Mouse (Mus musculus): Measurements from ENCODE around the gene Scn1b.

The Scn1b gene

DNA sequence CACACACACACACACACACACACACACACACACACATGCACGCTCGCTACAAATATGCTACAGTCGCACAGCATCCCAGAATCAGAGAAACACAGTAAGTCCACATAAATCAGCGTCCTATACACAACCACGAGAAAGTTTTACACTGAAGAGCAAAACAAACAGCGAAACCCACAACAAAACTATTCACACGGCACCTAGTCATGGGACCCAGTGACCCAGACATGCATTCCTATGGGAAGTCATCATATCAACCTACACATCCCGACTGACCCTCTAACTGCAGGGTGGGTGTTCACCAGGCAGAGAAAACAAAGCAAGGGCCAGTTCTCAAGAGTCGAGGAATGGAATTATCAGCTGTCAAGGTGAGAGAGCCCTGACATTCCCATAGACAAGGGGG, 22.5 kb upstream of the Scn1b start:
- DNase-seq, result no peak

DNA sequence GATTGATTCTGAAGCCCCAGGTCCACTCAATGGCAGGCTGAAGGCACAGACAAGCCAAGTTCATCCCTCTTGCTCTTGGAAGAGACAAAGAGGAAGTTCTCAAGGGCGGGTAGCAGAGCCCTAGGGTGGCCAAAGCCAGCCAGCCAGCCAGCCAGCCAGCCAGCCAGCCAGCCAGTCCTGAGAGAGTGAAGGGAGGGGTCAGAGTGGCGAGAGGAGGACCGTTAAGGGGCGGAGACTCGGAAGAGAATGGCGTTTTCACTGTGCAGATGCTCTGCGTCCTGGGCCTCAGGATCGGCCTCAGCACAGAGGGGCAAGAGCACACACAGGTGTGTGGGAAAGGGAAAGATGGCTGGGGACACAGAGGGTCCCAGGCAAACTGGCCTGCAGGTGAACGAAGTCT, 22.0 kb upstream of the Scn1b start:
- no peak for DNase-seq

DNA sequence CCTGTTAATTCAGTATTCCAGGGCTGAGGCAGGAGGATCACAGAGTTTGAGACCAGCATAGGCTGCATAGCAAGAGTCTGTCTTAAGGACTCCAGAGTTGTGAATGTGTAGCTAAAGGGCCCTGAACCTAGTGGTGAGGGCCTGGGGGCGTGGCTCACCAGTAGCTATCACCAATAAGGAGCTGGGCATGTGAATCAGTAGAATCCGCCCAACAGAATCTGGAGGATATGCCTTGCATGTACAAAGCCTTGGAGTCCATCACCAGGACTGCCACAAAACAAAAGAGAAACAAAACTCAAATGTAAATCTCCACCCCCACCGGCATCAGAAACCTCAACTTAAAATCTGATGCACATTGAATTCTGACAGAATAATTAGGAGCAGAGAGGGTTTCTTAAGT, 21.3 kb upstream of the Scn1b start:
- DNase-seq, result no peak

DNA sequence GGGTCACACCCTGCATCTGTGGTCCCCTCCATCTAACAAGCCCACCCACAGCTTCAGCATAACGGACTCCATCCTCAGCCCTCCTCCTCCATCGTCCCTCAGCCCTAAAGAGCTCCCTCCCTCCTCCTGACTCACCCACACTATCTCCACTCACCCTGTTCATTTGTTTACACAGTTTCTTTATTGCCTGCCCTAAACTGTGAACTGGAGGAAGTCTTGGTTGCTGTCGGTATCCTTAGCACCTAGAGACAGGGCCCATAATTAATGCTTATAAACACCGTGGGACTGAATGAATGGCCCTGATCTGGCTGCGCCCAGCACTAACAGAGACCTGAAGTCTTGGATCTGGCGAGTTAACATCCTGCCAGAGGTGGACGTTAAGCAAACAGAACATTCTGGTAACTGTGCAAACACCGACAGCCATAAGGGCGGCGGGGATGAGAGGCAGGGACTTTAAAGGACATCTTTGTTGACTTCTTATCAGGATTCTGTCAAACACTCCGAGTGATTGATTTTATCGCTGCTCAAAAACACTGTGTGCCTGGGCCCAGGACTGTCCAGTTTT, 18.9 kb upstream of the Scn1b start:
- no peak for DNase-seq

DNA sequence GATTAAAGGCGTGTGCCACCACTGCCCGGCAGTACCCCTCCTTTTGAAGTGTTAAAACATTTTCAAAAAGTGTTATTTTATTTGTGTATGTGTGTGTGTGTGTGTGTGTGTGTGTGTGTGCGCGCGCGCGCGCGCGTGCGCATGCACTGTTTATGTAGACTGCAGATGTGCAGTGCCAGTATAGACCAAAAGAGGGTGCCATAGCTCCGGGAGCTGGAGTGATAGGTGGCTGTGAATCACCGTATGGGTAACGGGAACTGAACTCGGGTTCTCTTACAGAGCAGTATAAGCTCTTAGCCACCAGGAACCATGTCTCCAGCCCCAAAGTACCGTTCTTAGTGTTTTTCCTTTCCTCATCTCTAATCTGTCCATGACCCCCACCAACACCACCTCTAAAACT, 18.1 kb upstream of the Scn1b start:
- no peak for DNase-seq

DNA sequence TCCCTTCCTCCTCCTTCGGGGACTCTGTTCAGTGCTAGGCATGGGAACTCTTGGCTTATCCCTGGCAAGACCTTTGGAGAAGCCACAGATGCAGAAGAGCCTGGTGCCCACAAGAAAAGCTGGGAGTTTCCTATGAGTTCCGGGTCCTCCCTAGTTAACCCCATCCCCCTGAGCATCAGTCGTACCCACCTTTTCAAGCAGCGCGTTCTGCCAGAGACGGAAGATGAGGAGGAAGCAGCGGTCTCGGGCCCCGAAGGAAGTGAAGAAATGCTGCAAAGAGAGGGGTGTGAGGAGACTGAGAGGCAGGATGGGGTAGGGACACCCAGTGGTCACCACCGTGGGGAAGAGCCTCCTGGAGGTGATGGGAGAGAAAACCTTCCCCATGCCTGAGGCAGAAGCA, 14.1 kb upstream of the Scn1b start:
- no peak for DNase-seq

DNA sequence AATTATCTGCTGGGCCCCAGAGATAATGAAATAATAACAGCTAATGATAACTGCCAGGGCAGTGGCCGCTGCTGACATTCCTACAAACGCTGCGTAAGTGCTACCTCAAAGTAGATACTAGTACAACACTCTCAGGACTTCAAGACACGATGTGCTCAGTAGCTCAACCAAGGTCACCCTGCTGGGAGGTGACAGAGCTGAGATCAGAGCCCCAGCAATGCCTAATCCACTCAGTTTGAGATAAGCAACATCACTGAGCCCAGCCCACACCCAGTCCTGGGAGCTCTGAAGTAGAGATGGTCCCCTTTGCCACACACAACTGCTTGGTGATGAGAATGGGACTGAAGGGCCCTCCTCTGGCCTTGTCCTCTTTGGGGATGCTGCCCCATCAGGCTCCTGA, 13.5 kb upstream of the Scn1b start:
- DNase-seq, result no peak

DNA sequence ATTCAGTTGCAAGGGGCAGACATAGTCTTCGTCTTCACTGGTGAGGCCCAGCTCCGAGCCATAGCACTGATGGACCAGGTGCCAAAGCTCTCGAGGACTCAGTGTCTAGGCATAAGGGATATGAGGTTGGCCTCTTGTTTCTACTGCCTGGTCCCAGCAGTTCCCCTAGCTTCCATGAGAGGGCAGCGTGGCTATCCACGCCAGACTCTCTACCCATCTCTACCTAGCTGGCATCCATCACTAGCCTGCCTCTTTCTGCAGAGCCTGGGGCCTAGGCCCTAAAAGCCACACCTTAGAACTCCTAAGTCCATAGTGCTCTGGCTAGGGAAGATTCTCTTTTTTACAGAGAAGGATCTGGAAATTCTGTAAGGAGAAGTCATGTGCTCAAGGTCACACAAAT, 13.0 kb upstream of the Scn1b start:
- peak; percentile 65 for DNase-seq

DNA sequence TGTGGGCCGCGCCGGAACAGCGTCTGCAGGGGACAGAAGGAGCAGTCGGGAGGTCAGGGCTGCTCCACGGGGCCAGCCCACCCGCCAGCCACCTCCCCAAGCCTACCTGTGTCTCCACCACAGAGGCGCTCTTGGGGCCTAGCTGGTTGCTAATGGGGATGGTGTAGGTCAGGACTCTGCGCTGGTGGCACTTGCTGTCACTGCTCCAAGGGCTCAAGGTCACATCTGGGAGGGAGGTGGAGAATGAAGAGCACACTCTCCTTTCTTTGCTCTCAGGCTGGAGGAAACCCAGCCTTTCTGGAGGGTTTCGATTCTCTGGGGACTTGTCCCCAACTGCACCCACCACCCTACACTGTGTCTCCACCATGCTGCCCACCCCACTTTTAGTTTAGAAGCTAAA, 8.9 kb upstream of the Scn1b start:
- no peak for DNase-seq

DNA sequence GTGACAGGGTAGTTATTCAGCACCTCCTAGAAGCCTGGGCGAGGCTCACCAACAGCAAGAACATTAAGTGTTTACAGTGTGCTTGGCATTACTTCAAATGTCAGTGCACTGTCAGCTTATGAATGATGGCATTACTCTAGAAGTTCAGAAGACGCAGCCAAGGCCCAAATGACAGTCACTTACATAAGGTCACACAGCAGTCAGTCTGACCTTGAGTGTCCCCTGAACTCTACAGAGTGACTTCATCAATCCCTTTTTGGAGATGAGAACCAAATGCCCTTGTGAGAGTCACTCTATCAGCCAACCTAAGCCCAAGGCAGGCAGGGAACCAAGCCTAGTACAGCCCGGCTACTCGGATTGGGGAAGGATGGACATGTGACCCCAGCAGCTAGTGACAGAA, 5.1 kb upstream of the Scn1b start:
- DNase-seq, result no peak

DNA sequence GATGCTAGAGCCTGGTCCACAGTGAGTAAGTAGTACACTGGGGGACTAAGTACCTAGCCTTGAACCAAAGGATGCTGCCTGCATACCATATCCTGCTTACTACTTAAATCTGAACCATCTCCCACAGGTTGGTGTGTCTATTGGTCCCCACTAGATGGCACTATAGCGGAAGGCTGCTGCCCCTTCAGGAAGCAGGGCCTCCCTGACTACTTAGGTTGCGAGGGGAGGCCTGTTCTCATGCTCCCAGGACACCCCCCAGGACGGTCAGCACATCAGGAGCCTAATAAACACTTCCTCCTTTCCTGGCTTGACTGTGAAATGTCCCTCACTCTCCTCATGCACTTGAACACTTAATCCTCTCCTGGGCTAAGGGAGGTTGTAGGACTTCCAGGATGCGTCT, 4.0 kb upstream of the Scn1b start:
- DNase-seq, result peak; percentile 50

DNA sequence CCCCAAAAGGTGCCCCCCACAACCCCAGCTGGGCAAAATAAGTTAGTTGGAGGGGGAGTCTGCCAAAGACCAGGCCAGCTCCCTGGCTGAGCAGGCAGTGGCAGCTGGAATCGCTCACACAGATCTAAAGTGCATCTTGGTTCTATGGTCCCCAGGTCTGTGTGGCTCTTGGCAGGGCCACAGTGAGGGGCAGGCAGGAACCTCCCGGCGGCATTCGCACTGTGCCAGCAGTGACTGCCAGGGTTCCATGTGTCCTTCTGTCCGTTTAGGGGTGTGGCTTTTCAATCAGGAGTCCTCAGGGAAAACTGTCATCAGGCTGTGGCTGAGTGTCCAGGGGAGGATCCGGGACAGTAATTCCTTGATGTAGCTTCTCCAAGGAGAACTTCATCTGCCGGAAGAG, 3.4 kb upstream of the Scn1b start:
- no peak for DNase-seq

DNA sequence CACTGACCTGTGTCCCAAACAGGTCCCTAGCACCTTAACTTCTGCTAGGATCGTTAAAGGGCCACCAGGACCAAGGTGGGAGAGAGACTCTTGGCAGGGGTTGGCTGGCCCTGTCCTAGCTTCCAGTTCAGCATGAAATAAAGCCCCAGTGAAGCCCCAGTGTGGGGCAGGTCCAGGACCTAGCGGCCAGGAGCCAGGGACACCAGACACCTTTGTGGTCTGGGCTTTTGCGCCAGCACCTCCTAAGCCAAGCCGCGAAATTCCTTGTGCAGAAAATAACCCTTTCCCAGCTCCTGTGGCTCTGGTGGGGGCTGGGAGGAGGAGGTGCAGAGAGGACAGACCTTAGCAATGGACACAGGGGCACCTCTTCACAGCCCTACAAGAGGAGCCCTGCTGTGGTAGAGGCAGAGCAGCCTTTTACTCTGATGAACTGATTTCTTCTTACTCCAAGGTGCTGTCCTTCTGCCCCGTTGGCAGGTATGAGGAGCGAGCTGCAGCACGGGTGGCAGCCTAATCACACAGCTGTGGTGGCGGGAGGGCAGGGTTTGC, 1.4 kb upstream of the Scn1b start:
- no peak for DNase-seq

DNA sequence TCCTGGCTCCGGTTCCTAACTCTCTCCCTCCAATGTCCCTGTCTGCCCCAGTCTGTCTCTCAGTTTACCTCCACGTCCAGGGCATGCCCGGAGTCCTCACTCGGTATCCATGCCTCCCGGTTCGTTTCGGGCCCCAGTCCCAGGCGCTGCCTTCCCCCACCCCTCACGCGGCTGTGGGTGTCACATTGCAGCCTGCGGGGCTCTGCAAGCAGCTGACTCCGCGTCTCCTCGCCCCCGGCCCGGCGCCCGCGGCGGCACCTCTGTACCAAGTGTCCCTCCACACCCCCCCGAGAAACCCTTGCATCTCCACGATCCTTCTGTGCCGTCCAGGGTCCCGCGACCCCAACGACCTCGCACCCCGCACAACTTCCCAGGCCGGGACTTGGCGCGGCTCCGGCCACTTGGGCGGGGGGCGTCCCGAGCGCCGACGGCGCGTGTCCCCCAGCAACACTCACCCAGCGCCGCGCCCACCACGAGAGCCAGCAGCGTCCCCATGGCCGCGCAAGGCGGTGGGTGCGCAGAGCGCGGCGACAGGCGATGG, 522 bp downstream of the Scn1b start:
- peak; percentile 58 for DNase-seq

DNA sequence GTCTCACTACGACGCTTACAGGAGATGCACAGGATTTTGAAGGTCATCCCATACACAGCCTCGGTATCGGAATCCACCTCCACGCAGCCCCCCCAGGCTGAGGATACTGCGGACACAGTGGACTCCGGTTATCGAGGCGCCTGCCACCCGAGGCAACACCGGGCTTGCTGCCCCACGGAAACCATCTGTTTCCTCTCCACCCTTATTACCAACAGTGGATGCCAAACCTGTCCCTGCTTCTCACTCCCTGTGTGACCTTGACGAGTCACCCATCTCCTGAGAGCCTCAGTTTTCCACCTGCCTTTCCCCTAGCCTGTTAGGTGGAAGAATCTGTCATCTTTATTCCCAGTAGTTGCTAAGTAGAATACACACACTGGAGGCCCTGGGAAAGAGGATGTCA, 1.7 kb downstream of the Scn1b start:
- no peak for DNase-seq

DNA sequence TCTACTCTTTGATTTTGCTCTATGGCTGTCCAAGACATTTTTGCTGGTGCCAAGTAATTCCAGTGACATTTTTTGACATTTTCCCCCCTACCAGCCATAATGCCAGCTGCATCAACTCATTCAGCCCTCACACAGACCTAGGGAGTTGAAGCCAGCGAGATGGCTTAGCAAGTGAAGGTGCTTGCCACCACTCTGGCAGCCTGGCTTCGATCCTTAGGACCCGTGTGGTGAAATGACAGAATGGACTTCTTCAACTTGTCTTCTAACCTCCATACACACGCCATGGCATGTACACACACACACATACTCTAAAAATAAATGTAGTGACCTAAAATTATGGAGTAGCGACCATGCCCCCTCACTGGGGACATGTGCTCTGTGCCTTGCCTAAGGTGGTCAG, 2.4 kb downstream of the Scn1b start:
- no peak for DNase-seq

DNA sequence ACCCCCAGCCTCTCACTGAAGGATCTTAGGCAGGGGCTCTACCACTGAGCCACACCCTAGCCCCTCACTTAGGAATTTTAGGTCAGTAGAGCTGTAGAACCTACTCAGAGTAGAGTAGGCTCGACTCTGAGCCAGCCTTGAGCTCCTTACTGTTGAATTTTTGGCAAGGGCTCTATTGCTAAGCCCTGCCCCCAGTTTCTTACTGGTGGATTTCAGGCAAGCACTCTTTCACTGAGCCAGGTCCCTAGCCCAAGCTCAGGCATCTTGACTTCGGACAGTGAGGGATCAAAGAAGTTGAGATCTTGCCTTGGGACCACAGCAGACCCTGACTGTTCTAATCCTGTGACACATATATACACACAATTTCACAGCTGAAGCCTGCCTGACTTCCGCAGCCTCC, 3.1 kb downstream of the Scn1b start:
- no peak for DNase-seq

DNA sequence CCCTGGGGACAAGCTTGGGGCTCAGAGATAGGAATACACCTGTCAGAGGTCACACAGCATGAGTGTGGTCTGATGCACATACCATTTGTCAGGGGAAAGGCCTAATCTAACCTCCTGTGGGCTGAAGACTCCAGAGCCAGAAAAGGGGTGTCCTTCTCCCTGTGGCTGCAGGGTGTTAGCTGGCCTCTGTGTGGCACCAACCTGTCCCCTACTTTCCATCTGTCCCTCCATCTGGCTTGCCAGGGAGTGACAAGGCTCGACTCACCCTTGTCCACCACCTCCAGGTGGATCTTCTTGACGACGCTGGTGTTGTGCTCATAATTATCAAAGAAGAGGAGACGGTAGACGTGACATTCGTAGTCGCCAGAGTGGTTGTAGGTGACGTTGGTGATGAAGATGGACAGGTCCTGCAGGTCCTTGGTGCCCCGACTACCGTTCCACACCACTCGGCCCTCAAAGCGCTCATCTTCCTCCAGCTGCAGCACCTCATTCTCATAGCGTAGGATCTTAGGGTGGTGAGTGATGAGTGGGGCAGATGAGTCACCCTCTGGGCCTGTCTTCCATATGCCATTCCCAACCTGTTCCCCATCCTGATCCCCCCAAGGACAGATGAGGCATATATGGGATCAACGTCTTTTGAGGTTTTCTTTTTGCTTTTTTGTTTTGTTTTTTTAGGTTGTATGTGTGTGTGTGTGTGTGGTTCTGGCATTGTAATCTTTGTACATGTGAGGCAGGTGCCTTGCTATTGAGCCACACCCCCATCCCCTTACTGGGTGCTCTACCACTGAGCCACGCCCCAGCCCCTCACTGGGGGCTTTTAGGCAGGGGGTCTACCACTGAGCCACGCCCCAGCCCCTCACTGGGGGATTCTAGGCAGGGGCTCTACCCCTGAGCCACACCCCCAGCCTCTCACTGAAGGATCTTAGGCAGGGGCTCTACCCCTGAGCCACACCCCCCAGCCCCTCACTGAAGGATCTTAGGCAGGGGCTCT, 3.9 kb downstream of the Scn1b start:
- DNase-seq, result no peak

DNA sequence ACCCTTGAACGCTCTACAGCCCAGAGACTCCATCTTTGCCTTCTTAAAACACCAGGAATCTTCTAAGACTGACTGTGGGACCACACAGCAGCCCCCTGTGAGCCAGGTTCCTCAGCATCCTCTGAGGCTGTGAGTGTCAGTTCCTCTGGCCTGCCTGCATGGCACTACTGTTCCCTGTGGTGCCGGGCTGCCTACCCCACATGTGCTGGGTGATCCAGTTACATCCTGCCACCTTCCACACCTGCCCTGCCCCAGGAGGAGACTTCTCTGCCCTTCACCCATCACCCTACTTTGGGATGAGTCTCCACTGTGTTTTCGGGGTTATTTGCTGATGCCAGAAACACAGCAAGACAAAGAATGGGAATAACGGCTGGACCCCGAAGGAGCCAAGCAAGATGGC, 7.2 kb downstream of the Scn1b start:
- DNase-seq, result no peak

DNA sequence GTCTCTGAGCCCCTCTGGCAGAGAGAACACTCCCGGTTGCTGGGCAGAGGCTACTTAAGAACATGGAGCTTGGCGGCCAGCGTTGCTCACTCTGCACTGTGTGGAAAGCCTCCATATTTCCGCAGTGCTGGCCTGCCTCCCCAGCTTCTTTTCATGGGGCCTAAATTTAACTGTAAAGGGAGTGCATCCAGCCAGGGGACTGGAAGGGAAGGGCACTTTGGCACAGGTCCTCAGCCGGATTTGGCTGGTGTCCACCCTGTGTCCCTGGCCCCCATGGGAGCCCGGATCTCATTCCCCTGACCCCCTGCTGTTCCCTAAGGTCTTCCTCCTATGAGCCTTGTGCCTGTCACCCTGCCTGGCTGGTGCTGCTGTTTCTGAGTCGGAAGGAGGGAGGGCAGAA, 8.3 kb downstream of the Scn1b start:
- no peak for DNase-seq

DNA sequence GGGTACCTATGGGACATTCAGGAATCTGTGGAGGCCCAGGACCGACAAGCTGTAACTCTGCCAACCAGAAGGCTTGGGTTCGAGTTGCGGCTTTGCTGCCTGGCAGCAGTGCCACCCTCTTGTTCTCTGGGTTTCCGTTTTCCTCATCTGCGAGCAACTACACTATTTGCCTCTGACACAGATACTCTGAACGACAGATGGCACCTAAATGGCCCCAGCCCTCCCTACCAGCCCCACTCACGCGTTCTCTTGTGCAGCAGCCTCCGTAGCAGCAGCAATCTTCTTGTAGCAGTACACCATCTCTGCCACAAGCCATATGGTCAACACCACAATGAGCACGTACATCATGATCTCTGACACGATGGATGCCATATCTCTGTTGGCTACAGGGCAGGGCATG, 9.3 kb downstream of the Scn1b start:
- DNase-seq, result no peak

DNA sequence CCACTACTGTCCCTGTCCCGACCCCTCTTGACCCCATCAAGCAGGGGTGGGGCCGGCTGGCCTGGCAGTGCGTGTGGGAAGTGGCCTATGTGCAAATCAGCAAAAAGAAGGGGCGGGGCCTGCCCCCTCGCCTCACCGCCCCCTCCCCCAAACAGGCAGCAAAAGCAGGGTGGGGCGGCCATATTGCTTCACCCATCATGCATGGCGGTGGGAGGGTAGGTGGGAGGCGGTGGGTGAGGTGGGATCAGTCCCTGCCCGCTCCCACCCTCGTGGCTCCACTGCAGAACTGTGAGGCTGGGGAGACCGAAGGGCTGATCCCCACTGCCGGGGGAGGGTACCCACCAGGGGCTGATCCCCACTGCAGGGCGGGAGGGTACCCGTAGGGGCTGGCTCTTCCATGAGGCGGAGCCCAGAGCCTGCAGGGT, 10.1 kb downstream of the Scn1b start:
- no peak for DNase-seq

DNA sequence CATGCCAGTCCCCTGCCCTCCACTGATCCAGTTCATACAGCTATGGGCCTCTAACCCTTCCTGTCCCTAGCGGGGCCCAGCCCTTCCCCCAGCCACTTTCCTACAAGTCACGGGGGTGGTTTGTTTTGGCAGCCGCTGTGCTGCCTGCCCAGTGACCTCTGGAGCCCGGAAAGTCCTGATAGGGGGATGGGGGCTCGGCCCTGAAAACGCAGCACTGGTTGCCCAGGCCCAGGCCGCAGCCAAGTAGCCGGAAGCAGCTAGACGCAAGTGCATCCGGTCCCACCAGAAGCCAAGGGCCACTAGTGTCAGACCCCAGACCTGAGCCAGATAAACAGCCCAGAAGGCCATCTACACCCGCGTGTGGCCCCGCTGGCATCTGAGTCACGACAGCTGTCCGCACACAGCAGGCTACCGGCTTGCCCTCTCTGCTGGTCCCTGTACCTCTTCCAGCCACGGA, 11.2 kb downstream of the Scn1b start:
- DNase-seq, result no peak

DNA sequence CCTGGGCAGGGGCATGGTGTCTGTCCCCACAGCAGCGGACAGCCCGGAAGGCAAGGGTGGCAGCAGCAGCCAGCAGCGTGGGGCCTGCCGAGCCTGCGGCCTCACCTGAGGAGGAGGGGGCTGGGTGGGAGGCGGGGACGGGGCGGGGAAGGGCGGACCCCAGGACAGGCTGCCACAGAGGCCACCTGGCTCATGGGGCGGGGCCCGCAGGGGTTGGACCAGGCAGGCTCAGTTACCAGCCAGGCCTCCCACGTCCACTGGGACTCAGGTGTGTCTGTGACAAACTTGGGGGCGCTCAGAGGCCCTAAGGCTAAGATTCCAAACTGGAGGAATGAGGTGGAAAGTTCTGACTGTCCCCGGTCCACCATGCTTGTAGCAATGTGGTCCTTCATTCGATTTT, 11.6 kb downstream of the Scn1b start, which contains the start of gene Hpn:
Gene Hpn (minus strand): TSS at position 109 of the 400 bp plus-strand sequence.
- DNase-seq, result no peak

Data from right cerebral cortex, postnatal 4 days (tissue).